Mouse (Mus musculus) kidney, adult 2 months (tissue): ENCODE data around the gene Fam178b.

Source experiments
- CTCF ChIP-seq: fragments of 200-500 bp; conservative IDR thresholded peaks from 2 replicates; pipeline ENCODE4 v1.5.1; 2011; ENCODE audit warnings: low read depth, mild to moderate bottlenecking, control low read depth, low read length, moderate library complexity, mixed read lengths; ENCODE audit not compliant: insufficient read depth, insufficient read length
- POLR2A ChIP-seq: fragments of 200-500 bp; IDR thresholded peaks from one replicate; pipeline ENCODE4 v1.6.1; 2011; ENCODE audit warnings: low read depth, low read length, control low read depth

GRCm38 (mm10) chr1:36564101-36564500 lies 118.9 kb downstream of the Fam178b start:
- TF ChIP-seq CTCF (no peak), POLR2A (no peak)
